ENCODE assay signal across 8 mouse cellular contexts in the genomic region with DNA sequence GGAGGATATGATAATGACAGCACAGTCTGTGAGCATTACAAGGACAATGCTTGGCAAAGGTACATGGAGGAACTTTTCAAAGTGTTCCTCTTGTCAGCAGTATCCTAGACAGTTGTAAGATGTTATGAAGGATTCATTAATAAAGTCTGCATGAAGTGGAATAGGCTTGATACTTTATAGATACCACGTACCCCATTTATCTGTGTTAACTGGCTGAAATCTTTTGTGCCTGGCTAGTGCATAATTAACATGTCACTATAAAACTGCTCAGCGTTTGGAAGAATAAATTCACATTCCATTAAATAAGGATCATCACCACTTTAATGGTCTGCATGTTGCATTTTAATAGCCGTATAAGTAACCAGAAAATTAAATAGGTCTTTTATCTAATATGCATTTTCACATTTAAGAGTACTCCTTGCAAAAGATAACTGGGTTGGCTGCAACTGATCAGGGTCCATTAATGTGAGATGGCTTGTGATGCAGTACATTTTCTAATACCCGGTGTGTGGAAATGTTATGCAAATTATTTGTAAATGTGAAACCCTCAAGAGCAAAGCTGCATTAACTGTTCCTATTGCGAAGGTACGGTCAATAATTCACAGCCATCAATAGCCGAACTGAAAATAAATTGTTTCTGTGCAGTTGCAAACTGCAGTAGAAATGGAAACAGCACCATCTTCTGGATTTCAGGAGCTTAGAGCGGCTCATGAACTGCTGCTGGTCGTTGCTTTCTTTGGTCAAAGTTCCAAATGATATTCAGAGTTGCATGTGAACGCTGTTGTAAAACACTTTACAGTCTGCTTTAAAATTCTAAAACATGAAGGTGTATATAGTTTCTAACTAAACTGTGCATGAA.
DNase-seq lines count a peak whose midpoint lies in the region; ATAC-seq lines count a peak whose summit lies in the region.

No protein-coding gene starts in this region.

- no peak overlapping the region for H3K27ac ChIP-seq in embryonic facial prominence, embryonic 11.5 days (replicated peaks; ENCODE audit: low read depth, low read length)
- H3K27ac ChIP-seq in embryonic facial prominence, embryonic 10.5 days (replicated peaks): no peak overlapping the region
- H3K27ac ChIP-seq in limb, embryonic 12.5 days: no peak overlapping the region

- no peaks in the 10 kb centered on the region for H3K4me1 ChIP-seq in embryonic facial prominence, embryonic 11.5 days (ENCODE audit: control insufficient read depth, insufficient read depth, low read length)
- no peaks in the 10 kb centered on the region for H3K4me1 ChIP-seq in embryonic facial prominence, embryonic 10.5 days
- H3K4me1 ChIP-seq in limb, embryonic 12.5 days (replicated peaks): no peaks in the 10 kb centered on the region

- WGBS in embryonic facial prominence, embryonic 11.5 days: 61% methylated on average over 10 of the region's 10 CpGs
- WGBS in embryonic facial prominence, embryonic 10.5 days: 63% methylated on average over 10 of the region's 10 CpGs
- 41% methylated on average over 10 of the region's 10 CpGs for WGBS in limb, embryonic 12.5 days

- no peak overlapping the region for H3K4me3 ChIP-seq in embryonic facial prominence, embryonic 11.5 days (ENCODE audit: low read depth, low read length)
- no peak overlapping the region for H3K4me3 ChIP-seq in embryonic facial prominence, embryonic 10.5 days
- no peak overlapping the region for H3K4me3 ChIP-seq in limb, embryonic 12.5 days (replicated peaks)

- no peak for ATAC-seq in embryonic facial prominence, embryonic 11.5 days (replicated peaks; ENCODE audit: insufficient number of reproducible peaks, low FRiP score, low TSS enrichment, low read depth)
- ATAC-seq in limb, embryonic 12.5 days (ENCODE audit: insufficient number of reproducible peaks, insufficient read depth, low FRiP score, low TSS enrichment, low read depth): no peak
- ATAC-seq in megakaryocyte progenitor cell, adult 5-6 weeks (replicated peaks; ENCODE audit: poor library complexity): no peak

- H3K9ac ChIP-seq in embryonic facial prominence, embryonic 11.5 days (replicated peaks; ENCODE audit: low read length): no peak overlapping the region
- H3K9ac ChIP-seq in limb, embryonic 12.5 days (replicated peaks): no peak overlapping the region

- no peaks in the 10 kb centered on the region for H3K9me3 ChIP-seq in embryonic facial prominence, embryonic 11.5 days (replicated peaks; ENCODE audit: control insufficient read depth, low read length)
- H3K9me3 ChIP-seq in embryonic facial prominence, embryonic 10.5 days: no peaks in the 10 kb centered on the region
- H3K9me3 ChIP-seq in limb, embryonic 12.5 days: no peaks in the 10 kb centered on the region

- H3K4me2 ChIP-seq in embryonic facial prominence, embryonic 11.5 days (ENCODE audit: low read depth, low read length): no peak overlapping the region
- H3K4me2 ChIP-seq in limb, embryonic 12.5 days: peak overlapping the region; percentile 25; the same call in 1 of the 2 replicates

- no peaks in the 10 kb centered on the region for H3K27me3 ChIP-seq in embryonic facial prominence, embryonic 11.5 days (ENCODE audit: control insufficient read depth, insufficient read depth, low read length)
- no peaks in the 10 kb centered on the region for H3K27me3 ChIP-seq in embryonic facial prominence, embryonic 10.5 days (replicated peaks; ENCODE audit: low read depth, poor library complexity, severe bottlenecking)
- H3K27me3 ChIP-seq in limb, embryonic 12.5 days: no peaks in the 10 kb centered on the region

- DNase-seq in embryonic facial prominence, embryonic 11.5 days (ENCODE audit: low spot score): peak; percentile 26
- DNase-seq in embryonic facial prominence, embryonic 10.5 days (ENCODE audit: low spot score): no peak
- peak; percentile 27 to 44 for DNase-seq in right cerebral cortex, adult 2 months (ENCODE audit: low spot score in 2 of 2)
- no peak for DNase-seq in right cerebral cortex, postnatal 14 days
- no peak for DNase-seq in ovary, postnatal 14 days (ENCODE audit: low spot score)
- DNase-seq in thymus, adult 18-20 months: no peak

- H3K36me3 ChIP-seq in embryonic facial prominence, embryonic 11.5 days (replicated peaks; ENCODE audit: control insufficient read depth, insufficient read depth, low read depth, low read length): no peaks in the 10 kb centered on the region
- no peaks in the 10 kb centered on the region for H3K36me3 ChIP-seq in embryonic facial prominence, embryonic 10.5 days (replicated peaks)
- H3K36me3 ChIP-seq in limb, embryonic 12.5 days: no peaks in the 10 kb centered on the region

Comparison
In these comparisons a context has a peak if more than half of its experiments do, and no peak if none do; other contexts are left out.
1. DNase-seq: peak in embryonic facial prominence, embryonic 11.5 days (single experiment) and right cerebral cortex, adult 2 months (2 of 2); none in embryonic facial prominence, embryonic 10.5 days (single experiment), right cerebral cortex, postnatal 14 days (single experiment), ovary, postnatal 14 days (single experiment) and thymus, adult 18-20 months (0 of 2).